Mouse (Mus musculus) fibroblast of lung, adult 2 months (primary cell): Measurements from ENCODE around the gene Tceal6.
"Not testable (repeated sequence)": the region's sequence is repeated elsewhere in the genome, so short reads cannot be mapped to it uniquely, and the experiment has no call there.

ENCODE experiments used
- DNase-seq: peaks from one replicate; pipeline ENCODE4 v3.0.0-alpha.2; 2011; ENCODE audit warnings: low read depth

The Tceal6 gene

GRCm38 (mm10) chrX:135210436-135211221 is at the start of gene Tceal6:
Gene Tceal6, minus strand, starts transcription at chrX:135210687.
- no peak for DNase-seq

- not testable (repeated sequence) for DNase-seq
These were observed 583 bp downstream of the Tceal6 start for GRCm38 (mm10) chrX:135209773-135210435.

DNA sequence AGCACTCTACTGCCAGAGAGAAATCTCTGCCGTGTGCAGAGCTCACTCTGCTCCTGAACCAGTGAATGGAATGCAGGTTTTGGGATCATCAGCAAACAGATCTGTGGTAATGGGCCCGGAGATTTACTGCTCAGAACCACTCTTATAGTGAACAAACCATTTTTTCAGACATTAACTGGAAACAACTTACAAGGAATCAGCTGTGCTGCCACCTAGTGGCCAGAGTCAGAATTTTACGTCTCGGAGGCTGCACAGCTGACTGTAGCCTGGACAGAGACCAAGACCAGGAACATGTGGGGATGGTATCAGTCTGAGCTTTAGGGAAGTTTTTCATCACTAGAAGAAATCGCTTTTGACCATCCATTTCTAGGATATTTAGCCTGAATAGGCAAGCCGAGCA is 20.6 kb downstream of the Tceal6 start:
- not testable (repeated sequence) for DNase-seq

GRCm38 (mm10) chrX:135188661-135189060 is 21.8 kb downstream of the Tceal6 start:
- not testable (repeated sequence) for DNase-seq

DNA sequence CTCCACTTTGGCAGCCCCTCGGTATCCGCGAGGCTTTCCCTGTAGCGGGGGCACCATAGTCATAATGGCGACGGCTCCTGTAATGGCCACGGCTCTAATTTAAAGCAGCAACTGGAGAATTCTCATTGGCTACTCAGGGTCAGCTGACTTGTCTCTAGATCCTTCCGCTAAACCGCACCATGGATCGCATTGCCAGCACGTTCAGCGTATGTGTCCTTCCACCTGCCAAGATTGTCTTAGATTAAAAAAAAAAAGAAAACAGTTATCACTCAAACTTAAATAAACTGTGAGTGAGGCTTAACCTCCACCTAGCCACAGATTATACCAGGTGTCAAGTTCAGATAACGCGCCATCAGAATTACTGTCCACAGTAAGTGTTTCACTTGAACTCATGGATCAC is 33.0 kb downstream of the Tceal6 start, which contains the start of gene Gm15023:
TSS of gene Gm15023 (minus strand) at position 101 of the 400 bp plus-strand sequence.
- DNase-seq: not testable (repeated sequence)
